Comparison of ENCODE assay signal across 8 mouse cellular contexts in genomic region chr19:34662067-34662507, GRCm38 (mm10). TPM values are rescaled to one million over a fixed set of nuclear protein-coding genes. Genes with fewer than 3 reads are reported as not detected.
DNase-seq lines count a peak whose midpoint lies in the region; ATAC-seq and TF ChIP-seq lines count a peak whose summit lies in the region.

No protein-coding gene starts in this region.

- peak; percentile 94 for ATAC-seq in cerebellum, adult (ENCODE audit: insufficient number of reproducible peaks, low FRiP score, low TSS enrichment)
- ATAC-seq in forebrain, embryonic 13.5 days: peak; percentile 96
- ATAC-seq in heart, postnatal 0 days (ENCODE audit: insufficient read depth, low read depth): peak; percentile 99
- peak; percentile 89 for ATAC-seq in liver, postnatal 0 days
- ATAC-seq in neural tube, embryonic 14.5 days (ENCODE audit: low read depth): peak; percentile 96

- 20% methylated on average over 13 of the region's 13 CpGs for WGBS in forebrain, embryonic 13.5 days
- WGBS in heart, postnatal 0 days: 4% methylated on average over 13 of the region's 13 CpGs
- WGBS in liver, postnatal 0 days (ENCODE audit: insufficient replicate concordance): 15% methylated on average over 13 of the region's 13 CpGs
- 21% methylated on average over 13 of the region's 13 CpGs for WGBS in neural tube, embryonic 14.5 days

- DNase-seq in MEL-GATA-1-ER (ENCODE audit: extremely low read depth, low read depth): peak; percentile 76
- peak; percentile 89 for DNase-seq in heart, postnatal 0 days (ENCODE audit: low spot score)
- DNase-seq in kidney, postnatal 36 days: peak; percentile 70 to 71
- DNase-seq in liver, postnatal 0 days: peak; percentile 72
- peak; percentile 24 to 26 for DNase-seq in thymus, postnatal 36 days

- no peaks in the 10 kb centered on the region for H3K9me3 ChIP-seq in forebrain, embryonic 13.5 days (replicated peaks)
- H3K9me3 ChIP-seq in heart, postnatal 0 days (replicated peaks; ENCODE audit: control insufficient read depth, low read length): no peaks in the 10 kb centered on the region
- H3K9me3 ChIP-seq in liver, postnatal 0 days (ENCODE audit: low read length): no peaks in the 10 kb centered on the region
- no peaks in the 10 kb centered on the region for H3K9me3 ChIP-seq in neural tube, embryonic 14.5 days (ENCODE audit: control insufficient read depth, low read length)

- no peaks in the 10 kb centered on the region for H3K27me3 ChIP-seq in forebrain, embryonic 13.5 days
- H3K27me3 ChIP-seq in heart, postnatal 0 days (ENCODE audit: control insufficient read depth, insufficient read depth, low read length): no peaks in the 10 kb centered on the region
- H3K27me3 ChIP-seq in liver, postnatal 0 days (ENCODE audit: insufficient read depth, low read length): no peaks in the 10 kb centered on the region
- H3K27me3 ChIP-seq in neural tube, embryonic 14.5 days (ENCODE audit: control insufficient read depth, insufficient read depth, low read length): no peaks in the 10 kb centered on the region

- H3K4me2 ChIP-seq in forebrain, embryonic 13.5 days: peak overlapping the region; percentile 57
- peak overlapping the region; percentile 68 for H3K4me2 ChIP-seq in heart, postnatal 0 days (ENCODE audit: low read depth, low read length)
- peak overlapping the region; percentile 63 for H3K4me2 ChIP-seq in liver, postnatal 0 days (ENCODE audit: low read depth, low read length)
- H3K4me2 ChIP-seq in neural tube, embryonic 14.5 days (ENCODE audit: low read depth, low read length): peak overlapping the region; percentile 41

- no peaks in the 10 kb centered on the region for H3K36me3 ChIP-seq in forebrain, embryonic 13.5 days (ENCODE audit: poor library complexity, severe bottlenecking)
- H3K36me3 ChIP-seq in heart, postnatal 0 days (replicated peaks; ENCODE audit: control insufficient read depth, insufficient read depth, low read length): no peaks in the 10 kb centered on the region
- H3K36me3 ChIP-seq in liver, postnatal 0 days (replicated peaks; ENCODE audit: insufficient read depth, low read length): no peaks in the 10 kb centered on the region
- no peaks in the 10 kb centered on the region for H3K36me3 ChIP-seq in neural tube, embryonic 14.5 days (ENCODE audit: control insufficient read depth, insufficient read depth, low read length)

- TF ChIP-seq CTCF in heart, postnatal 0 days (IDR thresholded peaks at IDR 0.05; ENCODE audit: low read depth): peak; percentile 82
- peak; percentile 91 for TF ChIP-seq CTCF in liver, postnatal 0 days (IDR thresholded peaks at IDR 0.05; ENCODE audit: low read depth)

- no peak for TF ChIP-seq EP300 in heart, postnatal 0 days (IDR thresholded peaks at IDR 0.05; ENCODE audit: low read depth)
- no peak for TF ChIP-seq EP300 in liver, postnatal 0 days (IDR thresholded peaks at IDR 0.05; ENCODE audit: low read depth)

- no peaks in the 10 kb centered on the region for H3K4me1 ChIP-seq in forebrain, embryonic 13.5 days
- peaks cover 4% of the 10 kb centered on the region; the same call in 1 of the 2 replicates for H3K4me1 ChIP-seq in heart, postnatal 0 days (ENCODE audit: control insufficient read depth, insufficient read depth)
- H3K4me1 ChIP-seq in liver, postnatal 0 days (ENCODE audit: insufficient read depth): peaks cover 7% of the 10 kb centered on the region
- no peaks in the 10 kb centered on the region for H3K4me1 ChIP-seq in neural tube, embryonic 14.5 days (ENCODE audit: control insufficient read depth, insufficient read depth, low read length)

- no peak overlapping the region for H3K9ac ChIP-seq in forebrain, embryonic 13.5 days
- H3K9ac ChIP-seq in heart, postnatal 0 days (replicated peaks; ENCODE audit: low read depth, low read length): peak overlapping the region; percentile 17; the same call in 1 of the 2 replicates
- H3K9ac ChIP-seq in liver, postnatal 0 days (replicated peaks): no peak overlapping the region
- no peak overlapping the region for H3K9ac ChIP-seq in neural tube, embryonic 14.5 days (replicated peaks; ENCODE audit: low read depth, low read length)

- peak overlapping the region; percentile 37 for H3K4me3 ChIP-seq in forebrain, embryonic 13.5 days
- H3K4me3 ChIP-seq in heart, postnatal 0 days (ENCODE audit: low read depth, low read length): peak overlapping the region; percentile 50
- peak overlapping the region; percentile 33 for H3K4me3 ChIP-seq in liver, postnatal 0 days (ENCODE audit: low read depth, low read length)
- peak overlapping the region; percentile 20; the same call in 1 of the 2 replicates for H3K4me3 ChIP-seq in neural tube, embryonic 14.5 days (ENCODE audit: low read depth, low read length)

- H3K27ac ChIP-seq in forebrain, embryonic 13.5 days: no peak overlapping the region
- H3K27ac ChIP-seq in heart, postnatal 0 days (ENCODE audit: low read depth): peak overlapping the region; percentile 78
- H3K27ac ChIP-seq in liver, postnatal 0 days (ENCODE audit: low read depth): no peak overlapping the region
- no peak overlapping the region; the same call in 1 of the 2 replicates for H3K27ac ChIP-seq in neural tube, embryonic 14.5 days (ENCODE audit: low read depth, low read length)

RNA-seq across cellular contexts. Expression of gene Ifit1, which starts 21.4 kb away (rescaled TPM):
- 0.17 TPM in 1 of 2 replicates, not detected in the other for polyA plus RNA-seq in forebrain, embryonic 13.5 days (2015; fragmentation: Nextera tagmentation; extraction: Ambion mirVana)
- total RNA-seq in heart, postnatal 0 days (2014; rRNA removed; ENCODE audit: low replicate concordance): 4.4 and 9.7 TPM in 2 replicates
- polyA plus RNA-seq in heart, postnatal 0 days (2015; fragmentation: Nextera tagmentation; extraction: Ambion mirVana): 0.74 and 1.2 TPM in 2 replicates
- polyA plus RNA-seq in liver, postnatal 0 days (2015; fragmentation: Nextera tagmentation; extraction: Ambion mirVana): 6.6 and 8.4 TPM in 2 replicates
- polyA plus RNA-seq in neural tube, embryonic 14.5 days (2014; fragmentation: Nextera tagmentation; extraction: Ambion mirVana): 0.21 TPM in 1 of 2 replicates, not detected in the other

RNA-seq across cellular contexts. Expression of gene Ifit1bl2, which starts 21.5 kb away (rescaled TPM):
- 0.05 and 0.08 TPM in 2 replicates for polyA plus RNA-seq in forebrain, embryonic 13.5 days (2015; fragmentation: Nextera tagmentation; extraction: Ambion mirVana)
- total RNA-seq in heart, postnatal 0 days (2014; rRNA removed; ENCODE audit: low replicate concordance): 0.19 and 1.9 TPM in 2 replicates
- 1.0 and 1.3 TPM in 2 replicates for polyA plus RNA-seq in heart, postnatal 0 days (2015; fragmentation: Nextera tagmentation; extraction: Ambion mirVana)
- polyA plus RNA-seq in liver, postnatal 0 days (2015; fragmentation: Nextera tagmentation; extraction: Ambion mirVana): 0.12 and 0.15 TPM in 2 replicates
- polyA plus RNA-seq in neural tube, embryonic 14.5 days (2014; fragmentation: Nextera tagmentation; extraction: Ambion mirVana): 0.23 and 0.35 TPM in 2 replicates

RNA-seq across cellular contexts. Expression of gene Ifit3b, which starts 54.3 kb away (rescaled TPM):
- polyA plus RNA-seq in forebrain, embryonic 13.5 days (2015; fragmentation: Nextera tagmentation; extraction: Ambion mirVana): not detected in 2 replicates
- total RNA-seq in heart, postnatal 0 days (2014; rRNA removed; ENCODE audit: low replicate concordance): 0.57 and 2.5 TPM in 2 replicates
- polyA plus RNA-seq in heart, postnatal 0 days (2015; fragmentation: Nextera tagmentation; extraction: Ambion mirVana): 0.59 and 0.72 TPM in 2 replicates
- 2.2 and 2.7 TPM in 2 replicates for polyA plus RNA-seq in liver, postnatal 0 days (2015; fragmentation: Nextera tagmentation; extraction: Ambion mirVana)
- polyA plus RNA-seq in neural tube, embryonic 14.5 days (2014; fragmentation: Nextera tagmentation; extraction: Ambion mirVana): 0.17 and 0.21 TPM in 2 replicates

Comparison
In these comparisons a context has a peak if more than half of its experiments do, and no peak if none do; other contexts are left out.
1. DNase-seq: peak in every context shown above with its lines; median percentile 89 in heart, postnatal 0 days; 76 in MEL-GATA-1-ER; 72 in liver, postnatal 0 days; 70 in kidney, postnatal 36 days; 25 in thymus, postnatal 36 days.